Mouse (Mus musculus): ENCODE results near the gene Cbfa2t3.

- TF ChIP-seq CTCF (IDR thresholded peaks at IDR 0.05; ENCODE audit: borderline replicate concordance, insufficient read depth, low read length), result no peak
- TF ChIP-seq POLR2A (IDR thresholded peaks at IDR 0.05; ENCODE audit: low read depth, low read length), result no peak
Measured at GRCm38 (mm10) chr8:122711480-122711879, 12.6 kb upstream of the Cbfa2t3 start.
